Mouse (Mus musculus) layer of hippocampus, adult 18-20 months (tissue): ENCODE results near the gene Kif15. TPM values are rescaled to one million over a fixed set of nuclear protein-coding genes. Genes with fewer than 3 reads are reported as not detected.

ENCODE experiments used
- DNase-seq, 2 experiments: peaks; one replicate each; pipeline ENCODE4 v3.0.0; 2022; ENCODE audit warnings: low spot score in 2 of 2
- long read RNA-seq: library from polyadenylated mRNA; stranded (forward); transcript quantifications from one replicate; pipeline ENCODE4 v2.0.0, GENCODE M21; 2021
- total RNA-seq, 2 experiments: library from RNA; stranded (reverse); gene quantifications; 2 replicates each; pipeline ENCODE4 v1.2.3; 2021

Gene Kif15
- total RNA-seq: under 1 TPM; 0.15 to 0.52 TPM
- long read RNA-seq: 0 reads

DNA sequence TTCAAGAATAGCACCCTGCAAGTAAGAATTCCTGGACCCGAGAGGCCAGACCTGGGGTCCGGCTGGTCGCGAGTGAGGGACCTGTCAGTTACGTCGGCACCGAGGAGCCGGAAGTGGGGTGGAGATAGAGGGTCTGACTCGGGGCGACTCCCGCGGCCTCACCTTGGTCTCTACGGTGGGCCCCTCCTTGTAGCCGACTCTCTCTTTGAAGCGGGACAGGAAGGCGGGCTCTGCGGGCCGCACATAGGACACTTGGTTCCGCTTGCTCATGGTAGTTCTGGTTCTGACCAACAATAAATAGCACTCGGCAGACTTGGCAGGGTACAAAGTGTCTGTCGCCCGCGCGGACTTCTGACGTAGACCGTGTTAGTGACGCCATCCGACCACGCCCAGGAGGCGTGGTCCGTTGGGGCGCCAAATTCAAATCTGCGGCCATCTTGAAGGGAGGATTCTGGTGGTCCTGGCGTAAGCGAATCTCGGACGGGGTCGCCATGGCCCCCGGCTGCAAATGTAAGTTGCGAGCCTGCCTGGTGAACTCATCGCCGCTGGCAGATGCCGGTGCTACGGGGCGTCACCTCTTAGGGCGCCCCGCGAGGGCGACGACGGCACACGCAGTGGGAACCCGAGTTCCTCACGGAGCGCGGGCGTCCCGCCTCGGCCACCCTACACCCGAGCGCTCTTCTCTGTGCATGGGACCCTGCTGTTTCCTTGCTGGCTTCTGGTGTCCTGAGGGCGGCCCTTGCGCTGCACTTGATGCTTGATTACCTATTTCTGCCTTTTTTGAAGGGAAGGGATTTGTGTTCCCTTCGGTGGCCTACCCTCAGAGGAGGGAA is at the start of gene Kif15, which contains the start of gene 1110059G10Rik:
Gene Kif15, plus strand, starts transcription at position 404 of the 833 bp plus-strand sequence.
Gene 1110059G10Rik, minus strand, starts transcription at position 358 of the 833 bp plus-strand sequence.
- peak; percentile 88 to 96 for DNase-seq

DNA sequence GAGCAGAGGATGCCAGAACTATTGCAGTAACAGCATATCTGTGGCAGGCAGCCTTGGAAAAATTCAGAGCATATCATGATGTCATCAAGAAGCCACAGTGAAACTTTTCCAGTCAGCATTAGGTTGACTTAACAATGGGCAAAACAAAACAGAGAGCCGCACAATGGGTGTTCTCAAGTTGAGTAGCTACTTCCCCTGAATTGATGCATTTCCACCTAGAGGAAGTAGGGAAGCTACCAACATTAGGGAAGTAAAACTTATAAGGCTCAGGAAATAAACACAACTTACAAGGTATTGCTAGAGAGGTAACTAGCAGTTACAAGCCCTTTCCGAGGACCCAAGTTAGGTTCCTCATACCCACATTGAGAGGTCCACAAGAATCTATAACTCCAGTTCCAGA is 49.8 kb upstream of the Kif15 start:
- no peak for DNase-seq

DNA sequence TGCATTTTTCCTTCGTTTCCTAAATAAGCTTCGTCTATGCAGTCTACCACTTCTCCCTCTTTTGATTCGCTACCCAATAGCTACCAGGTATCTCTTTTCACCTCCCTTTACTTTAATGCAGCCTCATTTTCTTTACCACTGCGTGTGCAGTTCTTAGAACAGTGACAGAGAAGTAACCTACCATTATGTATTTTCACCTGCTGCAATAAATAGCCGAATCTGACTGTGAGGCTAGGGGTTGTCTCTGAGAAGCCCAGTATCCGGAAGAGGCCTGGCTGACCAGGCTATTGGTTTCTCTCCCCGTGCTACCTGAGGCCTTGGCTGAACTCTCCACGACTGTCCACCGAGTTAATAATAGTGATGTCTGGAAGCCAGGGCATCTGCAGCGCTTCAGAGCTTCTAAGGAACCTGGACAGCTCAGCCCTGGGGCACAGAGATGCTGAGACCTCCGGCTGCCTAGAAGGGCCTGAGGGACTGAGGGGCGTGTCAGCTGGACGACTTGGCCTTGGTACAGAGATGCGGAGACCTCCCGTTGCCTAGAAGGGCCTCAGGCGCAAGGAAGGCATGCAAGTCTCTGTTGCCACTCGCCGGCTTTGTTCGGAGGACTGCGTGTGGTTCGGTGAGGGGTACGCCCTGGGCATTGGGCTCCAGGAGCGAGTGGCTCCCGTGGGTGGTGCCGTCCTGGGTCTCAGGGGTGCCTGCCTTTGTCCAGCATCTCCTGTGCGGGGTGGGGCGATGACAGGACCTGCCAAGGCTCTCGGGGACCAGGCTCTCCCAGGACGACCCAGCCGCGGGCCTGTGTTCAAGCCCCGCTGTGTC is 47.9 kb upstream of the Kif15 start:
- peak; percentile 8 to 13 for DNase-seq

DNA sequence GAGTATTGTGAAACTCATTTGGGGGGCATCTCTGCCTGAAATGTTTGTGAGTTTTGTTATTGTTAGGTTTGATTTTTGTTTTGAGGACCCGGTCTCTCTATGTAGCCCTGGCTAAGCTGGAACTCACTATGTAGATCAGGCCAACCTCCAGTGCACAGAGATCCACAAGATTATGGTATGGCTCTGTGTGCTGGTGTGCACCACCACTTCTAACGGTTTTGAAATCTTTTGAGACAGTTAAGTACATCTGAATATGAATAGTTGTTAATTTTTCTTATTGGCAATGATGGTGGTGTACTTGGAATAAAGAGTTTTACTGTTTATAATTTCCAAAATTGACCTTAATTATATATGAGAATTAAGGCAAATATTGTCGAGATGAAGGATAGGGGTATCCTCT is 28.4 kb upstream of the Kif15 start:
- DNase-seq: no peak

DNA sequence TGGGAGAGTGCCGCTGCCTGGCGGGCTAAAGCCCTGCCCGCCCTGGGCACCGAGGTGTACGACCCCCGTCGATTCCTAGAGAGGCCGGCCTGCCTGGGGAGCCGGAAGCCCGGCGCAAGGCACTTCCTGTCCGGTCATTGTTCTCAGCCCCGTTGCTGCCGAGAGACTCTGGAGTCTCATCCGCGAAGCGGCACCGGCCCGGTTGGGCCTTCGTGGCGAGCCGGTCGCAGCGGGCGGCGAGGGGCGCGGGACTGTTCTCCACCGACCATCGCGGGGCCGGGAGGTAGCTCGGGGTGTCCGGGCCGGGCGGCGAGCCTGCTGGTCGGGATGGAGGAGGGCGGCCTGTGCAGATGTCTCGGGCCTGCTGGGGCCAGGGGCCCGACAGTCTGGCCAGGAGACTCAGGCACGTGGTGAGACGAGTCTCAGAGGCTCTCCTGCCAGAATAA is 27.9 kb upstream of the Kif15 start, which contains the start of gene Zfp105:
Gene Zfp105, plus strand, starts transcription at position 137 of the 446 bp plus-strand sequence.
- DNase-seq: peak; percentile 51 to 67

DNA sequence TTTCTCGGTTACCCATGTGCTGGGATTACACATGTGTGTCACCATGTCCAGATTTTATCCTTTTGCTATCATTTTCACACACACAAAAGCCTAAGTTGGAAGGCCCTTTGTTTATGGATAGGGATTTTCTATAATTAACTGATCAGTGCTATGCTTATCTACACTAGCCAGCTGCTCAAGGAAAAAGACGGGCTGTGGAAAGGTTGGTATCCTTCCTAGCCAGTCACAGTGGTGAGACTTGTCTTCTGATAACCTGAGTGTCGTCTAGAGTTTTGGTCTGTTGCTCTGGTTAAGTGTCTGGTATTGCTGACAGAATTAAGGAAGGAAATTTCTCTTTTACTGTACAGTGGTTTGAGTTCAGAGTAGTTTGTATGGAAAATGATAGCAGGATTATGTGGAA is 21.9 kb upstream of the Kif15 start:
- no peak for DNase-seq

DNA sequence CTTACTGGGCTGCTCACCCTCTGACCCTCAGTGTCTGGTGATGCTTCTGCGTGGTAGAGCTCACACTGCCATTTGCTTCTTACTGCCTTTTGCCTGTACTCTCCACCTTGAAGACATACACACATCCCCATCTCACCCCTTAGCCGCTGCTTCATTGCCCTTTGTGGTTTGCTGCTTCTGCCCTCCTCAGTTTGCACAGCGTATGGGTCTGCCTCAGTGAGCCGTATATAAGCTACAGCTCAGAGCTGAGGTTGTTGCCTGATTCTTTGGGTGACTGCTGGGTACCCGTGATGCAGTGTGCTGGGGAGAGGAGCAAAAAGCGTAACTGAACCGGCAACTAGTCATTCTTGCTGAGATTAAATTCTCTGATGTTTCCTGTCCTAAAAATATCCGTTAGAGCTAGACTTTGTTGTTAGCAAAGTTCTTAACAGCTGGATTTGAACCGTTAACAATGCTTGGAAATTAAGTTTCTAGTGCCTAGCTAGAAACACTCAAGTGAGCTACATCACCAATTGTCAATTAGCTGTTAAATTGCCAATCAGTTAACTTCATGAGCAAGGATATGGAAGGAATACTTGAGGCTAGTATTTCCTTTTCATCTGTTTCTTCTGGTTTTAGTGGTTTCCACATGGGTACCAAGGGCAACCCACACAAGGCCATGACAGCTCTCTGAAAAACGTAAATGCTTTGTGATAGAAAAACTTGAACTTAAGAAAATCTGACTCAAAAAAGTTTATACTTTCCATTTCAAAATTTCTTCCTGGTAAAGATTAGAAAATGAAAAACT is 47.8 kb downstream of the Kif15 start:
- no peak for DNase-seq

DNA sequence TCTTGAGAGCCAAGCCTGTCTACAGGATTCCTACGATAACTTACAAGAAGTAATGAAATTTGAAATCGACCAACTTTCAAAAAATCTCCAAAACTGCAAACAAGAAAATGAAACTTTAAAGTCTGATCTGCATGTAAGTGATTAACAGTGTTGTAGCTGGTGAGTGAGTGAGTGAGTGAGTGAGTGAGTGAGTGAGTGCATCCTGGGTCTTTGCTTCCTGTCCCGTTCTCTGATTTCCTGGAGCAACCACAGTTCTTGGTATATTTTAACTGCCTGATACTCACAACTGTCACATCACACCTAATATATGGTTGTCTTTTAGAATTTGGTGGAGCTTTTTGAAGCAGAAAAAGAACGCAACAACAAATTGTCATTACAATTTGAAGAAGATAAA is 48.3 kb downstream of the Kif15 start:
- DNase-seq: no peak

DNA sequence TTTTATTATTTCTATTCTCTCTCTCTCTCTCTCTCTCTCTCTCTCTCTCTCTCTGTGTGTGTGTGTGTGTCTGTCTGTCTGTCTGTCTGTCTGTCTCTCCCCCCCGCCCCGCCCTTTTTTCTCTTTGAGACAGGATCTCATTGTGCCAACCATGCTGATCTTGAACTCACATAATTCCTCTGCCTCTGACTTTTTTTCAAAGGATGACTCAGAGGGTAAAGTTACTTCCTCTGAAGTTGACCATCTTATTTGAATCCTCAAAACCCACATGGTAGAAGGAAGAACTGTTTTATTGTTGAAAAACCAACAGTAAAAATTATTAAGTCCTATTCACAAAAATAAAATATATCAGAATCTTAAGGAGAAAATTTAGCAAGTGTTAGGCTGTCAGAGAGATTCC is 53.9 kb downstream of the Kif15 start:
- no peak for DNase-seq

DNA sequence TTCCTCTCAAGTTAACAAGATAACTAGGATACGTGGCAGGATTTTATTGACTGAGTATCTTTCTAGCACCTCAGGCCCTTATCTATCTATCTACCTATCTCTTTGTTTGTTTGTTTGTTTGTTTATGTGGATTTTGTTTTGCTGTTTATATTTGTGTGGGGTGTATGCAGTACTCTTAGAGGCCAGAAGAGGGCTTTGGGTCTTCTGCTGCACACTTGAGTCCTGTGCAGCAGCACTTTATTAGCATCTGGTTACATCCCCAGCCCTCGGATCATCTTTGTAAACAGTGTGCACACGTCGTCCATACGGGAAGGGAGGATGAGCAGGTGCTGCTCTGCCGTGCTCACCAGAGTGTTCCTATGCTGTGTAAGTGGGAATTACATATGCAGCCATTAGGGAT is 55.2 kb downstream of the Kif15 start:
- DNase-seq: no peak

DNA sequence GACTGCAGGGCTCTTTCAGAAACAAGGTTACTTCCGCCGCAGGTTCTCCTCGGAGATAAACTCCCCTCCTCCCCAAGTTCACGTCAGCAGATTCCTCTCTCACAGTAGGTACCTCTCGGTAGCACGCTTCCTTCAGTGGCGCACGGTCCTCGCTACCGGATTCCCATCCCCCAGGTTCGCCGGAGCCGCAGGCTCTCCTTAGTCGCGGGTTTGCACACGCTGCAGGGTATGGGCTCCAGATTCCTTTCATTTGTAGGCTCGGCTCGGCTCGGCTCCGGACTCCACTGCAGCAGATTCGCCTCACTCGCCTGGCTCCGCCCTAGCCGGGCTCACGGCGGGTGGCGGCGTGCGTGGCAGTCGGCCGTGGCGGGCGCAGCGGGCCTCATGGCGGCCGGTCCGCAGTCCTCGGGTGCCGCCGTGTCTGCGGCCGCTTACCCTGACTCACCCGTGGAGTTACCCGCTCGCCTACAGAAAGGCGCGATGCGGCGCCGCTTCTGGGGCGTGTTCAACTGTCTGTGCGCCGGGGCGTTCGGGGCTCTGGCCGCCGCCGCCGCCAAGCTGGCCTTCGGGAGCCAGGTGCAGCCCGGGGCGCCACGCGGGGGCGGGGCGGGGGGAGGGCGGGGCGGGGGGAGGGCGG is 70.3 kb downstream of the Kif15 start, which contains the start of gene Tmem42:
Gene Tmem42, plus strand, starts transcription at position 332 of the 637 bp plus-strand sequence.
- DNase-seq: peak; percentile 81 to 90

DNA sequence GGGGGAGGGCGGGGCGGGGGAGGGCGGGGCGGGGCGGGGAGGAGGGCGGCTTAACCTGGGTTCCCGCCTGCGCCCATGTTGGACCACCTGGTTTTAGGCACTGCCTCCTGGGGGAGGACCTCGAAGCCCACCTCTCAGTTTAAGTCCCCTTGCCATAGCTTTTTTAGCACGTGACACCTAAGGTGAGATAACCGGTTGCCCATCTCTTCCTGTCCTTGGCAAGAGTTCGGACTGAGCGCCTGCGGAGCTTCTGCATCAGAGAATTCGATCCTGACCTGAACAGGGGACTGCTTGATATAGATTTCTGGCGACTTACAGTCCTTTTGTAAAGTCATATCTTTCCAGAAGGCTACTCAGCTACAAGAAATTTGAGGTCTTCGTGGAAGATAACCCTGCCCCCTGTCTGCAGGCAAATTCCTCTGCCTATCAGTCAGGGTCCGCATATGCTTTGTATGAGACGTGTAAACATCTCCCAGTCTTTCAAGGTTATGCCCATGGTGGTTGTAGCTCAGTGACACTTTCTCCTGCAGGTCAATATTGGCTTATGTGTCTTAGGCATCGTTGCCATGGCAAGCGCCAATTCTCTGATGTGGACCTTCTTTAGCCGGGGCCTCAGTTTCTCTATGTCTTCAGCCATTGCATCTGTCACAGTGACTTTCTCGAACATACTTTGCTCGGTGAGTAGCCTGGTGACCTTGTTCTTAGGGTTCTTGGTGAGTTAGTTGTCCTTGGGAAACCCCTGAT is 71.0 kb downstream of the Kif15 start:
- DNase-seq: peak; percentile 4 to 28

DNA sequence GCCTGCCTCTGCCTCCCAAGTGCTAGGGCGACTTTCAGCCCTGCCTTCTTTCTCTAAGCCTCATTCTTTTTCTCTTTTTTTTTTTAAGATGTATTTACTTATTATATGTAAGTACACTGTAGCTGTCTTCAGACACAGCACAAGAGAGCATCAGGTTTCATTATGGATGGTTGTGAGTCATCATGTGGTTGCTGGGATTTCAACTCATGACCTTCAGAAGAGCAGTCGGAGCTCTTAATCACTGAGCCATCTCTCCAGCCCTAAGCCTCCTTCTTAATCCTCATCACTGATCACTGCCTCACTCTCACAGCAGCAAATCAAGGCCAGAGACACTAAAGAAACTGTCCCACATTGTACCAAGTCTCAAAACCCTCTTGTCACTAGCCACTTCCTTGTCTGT is 73.4 kb downstream of the Kif15 start:
- DNase-seq: no peak

DNA sequence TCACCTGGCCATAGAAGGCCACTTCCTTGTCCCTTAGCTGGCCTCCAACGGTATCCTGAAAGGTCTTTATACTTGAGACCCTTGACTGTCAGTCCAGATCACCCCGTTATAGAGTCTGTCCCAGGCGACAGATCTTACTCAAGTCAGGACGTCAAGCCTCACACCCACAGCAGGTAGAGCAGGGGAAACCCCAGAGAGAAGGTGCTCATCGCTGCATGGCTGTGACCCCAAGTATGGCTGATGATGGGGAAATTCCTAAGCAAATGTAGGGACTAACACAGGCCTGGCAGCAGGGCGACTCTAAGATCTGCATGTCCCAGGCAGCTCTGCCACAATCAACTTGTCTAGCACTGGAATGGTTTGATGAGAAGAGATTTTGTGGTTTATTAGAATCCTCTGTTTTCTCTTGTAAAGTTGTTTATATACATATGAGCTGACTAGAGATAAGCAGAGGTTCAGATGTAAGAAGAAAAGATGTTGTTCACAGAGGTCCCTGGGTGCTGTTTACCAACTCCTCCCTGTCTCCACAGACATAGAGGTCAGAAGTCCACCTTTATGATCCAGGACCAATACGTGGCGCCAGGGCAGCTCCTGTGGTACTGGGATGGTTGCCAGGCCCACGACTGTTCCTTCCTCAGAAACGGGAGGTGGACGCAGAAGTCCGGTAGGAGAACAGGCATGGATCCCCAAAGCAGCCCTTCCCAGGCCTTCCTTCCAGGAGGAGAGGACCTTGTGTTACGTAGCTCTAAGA is 80.8 kb downstream of the Kif15 start:
- no peak for DNase-seq

DNA sequence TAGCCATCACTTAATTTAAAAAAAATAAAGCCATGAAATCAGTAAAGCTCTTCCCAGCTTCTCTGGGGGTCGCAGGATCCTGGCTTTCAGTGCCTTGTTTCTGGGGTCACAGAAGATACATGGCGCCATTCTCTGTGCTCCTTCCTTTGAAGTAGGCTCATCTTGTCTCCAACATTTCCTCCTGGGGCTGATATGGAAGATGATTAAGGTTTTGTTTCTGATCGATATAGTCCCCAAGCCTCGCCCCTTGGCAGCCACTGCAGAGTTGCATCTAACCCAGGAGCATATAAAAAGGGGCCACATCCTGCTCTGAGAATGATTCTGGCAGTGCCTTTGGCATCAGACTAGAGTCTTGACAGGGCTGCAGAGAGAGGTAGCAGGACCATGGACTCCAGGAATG is 83.6 kb downstream of the Kif15 start, which contains the start of gene Tgm4:
Gene Tgm4, plus strand, starts transcription at position 301 of the 400 bp plus-strand sequence.
- DNase-seq: no peak

DNA sequence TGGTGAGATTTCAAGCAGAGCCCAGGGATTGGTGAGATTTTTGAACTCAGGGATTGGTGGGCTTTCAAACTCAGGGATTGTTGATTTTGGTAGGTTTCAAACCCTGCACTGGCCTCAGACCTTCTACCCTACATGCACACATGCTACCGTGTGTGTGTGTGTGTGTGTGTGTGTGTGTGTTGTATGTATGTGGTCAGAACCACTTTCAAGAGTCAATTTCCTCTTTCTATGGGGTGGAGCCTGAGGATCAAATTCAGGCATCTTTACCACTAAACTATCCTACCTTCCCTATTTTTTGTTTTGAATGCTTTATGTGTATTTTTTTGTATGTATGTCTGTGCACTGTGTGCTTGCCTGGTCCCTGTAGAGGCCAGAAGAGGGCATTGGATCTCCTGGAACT is 96.8 kb downstream of the Kif15 start:
- no peak for DNase-seq

DNA sequence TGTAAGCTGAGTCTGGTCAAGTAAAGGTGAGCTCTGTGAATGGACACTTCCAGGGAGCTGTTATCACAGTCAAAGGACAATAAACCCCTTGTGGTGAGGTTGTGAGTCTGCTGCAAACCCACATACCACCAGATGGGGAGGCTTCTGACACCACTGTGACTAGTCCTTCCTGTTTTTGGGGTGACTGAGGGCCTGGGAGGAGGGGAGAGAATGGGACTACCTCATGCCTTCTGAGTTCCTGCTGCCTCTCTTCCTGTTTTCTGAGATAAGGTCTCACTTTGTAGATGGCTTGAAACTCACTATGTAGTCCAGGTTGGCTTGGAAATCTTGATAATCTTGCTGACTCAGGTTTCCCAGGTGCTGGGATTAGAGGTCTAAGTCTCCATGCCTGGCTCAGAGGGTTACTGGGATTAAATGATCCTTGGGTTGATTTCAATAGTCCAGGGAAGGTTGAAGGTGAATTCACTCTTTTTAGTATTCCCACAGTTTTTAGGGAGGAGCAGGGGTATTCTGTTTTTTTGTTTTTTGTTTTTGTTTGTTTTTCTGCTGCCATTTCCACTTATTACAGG is 108.0 kb downstream of the Kif15 start:
- DNase-seq: no peak

DNA sequence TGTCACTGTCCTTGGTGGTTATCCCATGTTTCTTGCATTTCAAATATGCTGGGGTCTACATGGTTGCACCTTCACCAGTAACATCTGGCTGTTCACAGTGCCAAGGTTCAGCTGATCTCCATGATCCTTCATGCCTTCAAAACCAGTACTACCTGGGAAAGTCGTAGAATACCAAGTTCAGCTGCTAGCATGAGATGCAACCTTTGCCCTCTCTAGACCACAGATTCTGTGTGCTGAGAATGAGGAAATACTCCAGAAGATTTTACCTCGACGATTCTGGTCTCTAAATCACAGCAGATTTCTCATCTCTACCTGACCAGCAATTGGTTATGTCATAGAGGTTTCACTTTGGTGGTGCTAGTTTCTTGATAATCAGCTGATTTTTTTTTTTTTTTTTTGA is 109.3 kb downstream of the Kif15 start:
- no peak for DNase-seq
